Mouse (Mus musculus): ENCODE measurements around the gene Ier2. TPM values are rescaled to one million over a fixed set of nuclear protein-coding genes. Genes with fewer than 3 reads are reported as not detected.

Gene Ier2
- polyA plus RNA-seq (2015; fragmentation: Nextera tagmentation; extraction: Ambion mirVana) = 13.0 and 16.3 TPM in 2 replicates

DNA sequence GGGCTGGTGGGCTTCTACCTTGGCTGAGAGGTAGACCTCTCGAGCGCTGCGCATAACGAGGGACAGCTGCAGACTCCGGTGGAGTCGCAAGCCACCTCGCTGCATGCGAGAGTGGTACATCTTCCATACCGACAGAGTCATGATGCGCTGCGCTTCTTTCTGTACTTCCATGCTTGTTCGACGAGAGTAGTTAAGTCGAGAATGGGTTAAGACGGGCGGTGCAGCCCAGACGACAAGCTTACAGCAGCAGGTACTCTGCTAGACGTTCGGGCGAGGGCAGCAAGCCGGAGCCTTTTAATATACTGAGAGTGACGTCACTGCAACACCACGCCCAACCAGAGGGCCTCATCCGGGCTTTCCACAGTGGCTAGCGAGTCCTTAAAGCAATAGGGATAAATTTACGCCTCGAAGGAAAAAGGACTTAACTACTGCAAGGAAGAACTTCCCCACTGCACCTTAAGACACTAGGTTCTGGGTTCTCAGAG lies at the start of gene Ier2:
TSS of gene Ier2 (minus strand) at position 272 of the 485 bp plus-strand sequence.
- no peaks in the 10 kb centered on the region for H3K9me3 ChIP-seq (replicated peaks; ENCODE audit: control insufficient read depth, low read length, poor library complexity, severe bottlenecking)
- peak within 1 kb of the TSS; percentile 63 for H3K4me3 ChIP-seq (ENCODE audit: low read depth, low read length)
- peak within 1 kb of the TSS; percentile 74 for H3K9ac ChIP-seq (ENCODE audit: low read depth, low read length)
- peak; percentile 69 for ATAC-seq
- no peaks in the 10 kb centered on the region for H3K36me3 ChIP-seq (ENCODE audit: control insufficient read depth, insufficient read depth, low read length)
- H3K4me1 ChIP-seq (ENCODE audit: control insufficient read depth, insufficient read depth, low read length) = peaks cover 39% of the 10 kb centered on the region
- H3K4me2 ChIP-seq (ENCODE audit: low read length) = peak within 1 kb of the TSS; percentile 87
- peaks cover 2% of the 10 kb centered on the region; the same call in 1 of the 2 replicates for H3K27me3 ChIP-seq (ENCODE audit: control insufficient read depth, insufficient read depth, low read depth, low read length)
- H3K27ac ChIP-seq (ENCODE audit: low read length) = peak within 1 kb of the TSS; percentile 89
- WGBS = under 1% methylated on average over 27 of the region's 27 CpGs

DNA sequence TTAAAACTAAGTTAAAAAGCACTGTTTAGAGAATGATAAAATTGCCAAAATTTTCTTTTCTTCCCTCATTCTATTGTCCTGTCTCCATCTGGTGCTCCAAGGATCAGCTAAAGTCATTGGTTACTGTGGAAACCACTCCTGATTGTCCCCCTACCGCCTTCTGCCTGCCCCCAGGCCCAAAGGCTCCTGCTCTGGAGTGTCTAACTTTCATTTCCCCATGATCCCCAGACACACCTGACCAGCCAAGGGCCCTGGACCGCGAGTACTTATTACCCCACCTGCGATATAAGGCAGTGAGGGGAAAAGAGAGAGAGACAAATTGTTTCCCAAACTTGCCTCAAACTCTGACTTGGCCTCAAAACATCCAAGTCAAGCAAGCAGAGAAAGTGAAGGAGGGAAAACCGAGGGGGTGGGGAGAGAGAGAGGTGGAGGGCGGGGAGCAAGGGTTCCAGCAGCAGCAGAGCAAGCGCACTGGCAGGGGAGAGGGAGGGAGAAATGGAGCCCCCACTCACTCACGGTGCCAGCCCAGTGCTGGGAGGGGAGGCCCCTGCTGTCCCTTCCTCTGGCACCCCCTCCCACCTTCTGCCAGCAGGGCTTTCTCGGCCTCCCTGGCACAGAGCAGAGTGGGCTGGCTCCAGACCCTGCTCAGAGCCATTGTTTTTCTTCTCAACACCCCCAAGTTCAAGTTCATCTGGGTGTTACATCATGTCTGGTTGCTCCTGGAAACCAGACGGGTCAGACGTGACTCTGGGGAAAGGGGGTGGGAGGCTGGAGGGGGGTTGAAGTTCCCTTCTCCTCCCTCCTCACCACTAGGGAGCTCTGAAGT lies 49.5 kb upstream of the Ier2 start:
- no peaks in the 10 kb centered on the region for H3K36me3 ChIP-seq (ENCODE audit: control insufficient read depth, insufficient read depth, low read length)
- H3K27me3 ChIP-seq (ENCODE audit: control insufficient read depth, insufficient read depth, low read depth, low read length) = peaks cover 7% of the 10 kb centered on the region
- H3K27ac ChIP-seq (ENCODE audit: low read length) = peak overlapping the region; percentile 66
- no peak overlapping the region for H3K4me3 ChIP-seq (ENCODE audit: low read depth, low read length)
- ATAC-seq = peak; percentile 71
- no peaks in the 10 kb centered on the region for H3K9me3 ChIP-seq (replicated peaks; ENCODE audit: control insufficient read depth, low read length, poor library complexity, severe bottlenecking)
- H3K9ac ChIP-seq (ENCODE audit: low read depth, low read length) = no peak overlapping the region
- H3K4me1 ChIP-seq (ENCODE audit: control insufficient read depth, insufficient read depth, low read length) = peaks cover 29% of the 10 kb centered on the region
- no peak overlapping the region for H3K4me2 ChIP-seq (ENCODE audit: low read length)
- WGBS = 17% methylated on average over 11 of the region's 11 CpGs

DNA sequence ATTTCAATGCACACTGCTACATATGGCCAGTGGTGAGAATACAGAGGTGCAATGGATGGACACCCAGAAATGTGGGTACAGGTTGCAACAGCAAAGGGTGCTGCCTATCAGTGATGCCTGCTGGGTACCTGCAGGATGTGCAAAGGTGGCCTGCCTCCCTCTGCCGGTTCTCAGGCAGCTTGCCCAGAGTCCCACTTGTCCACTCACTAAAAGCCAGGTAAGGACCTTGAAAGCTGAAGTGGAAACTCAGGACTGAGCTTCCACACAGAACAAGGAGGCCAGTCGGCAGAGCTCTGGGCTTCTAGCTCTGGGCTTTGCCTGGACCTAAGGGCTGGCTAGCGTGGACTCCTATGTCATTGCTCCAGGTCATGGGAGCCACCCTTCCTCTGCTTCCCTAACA lies 48.7 kb upstream of the Ier2 start:
- peaks cover 8% of the 10 kb centered on the region for H3K27me3 ChIP-seq (ENCODE audit: control insufficient read depth, insufficient read depth, low read depth, low read length)
- H3K9me3 ChIP-seq (replicated peaks; ENCODE audit: control insufficient read depth, low read length, poor library complexity, severe bottlenecking) = no peaks in the 10 kb centered on the region
- 38% methylated on average over 3 of the region's 3 CpGs for WGBS
- H3K36me3 ChIP-seq (ENCODE audit: control insufficient read depth, insufficient read depth, low read length) = no peaks in the 10 kb centered on the region
- peaks cover 34% of the 10 kb centered on the region for H3K4me1 ChIP-seq (ENCODE audit: control insufficient read depth, insufficient read depth, low read length)
- ATAC-seq = no peak
- peak overlapping the region; percentile 18; the same call in 1 of the 2 replicates for H3K9ac ChIP-seq (ENCODE audit: low read depth, low read length)
- H3K4me2 ChIP-seq (ENCODE audit: low read length) = no peak overlapping the region
- peak overlapping the region; percentile 66 for H3K27ac ChIP-seq (ENCODE audit: low read length)
- H3K4me3 ChIP-seq (ENCODE audit: low read depth, low read length) = no peak overlapping the region

DNA sequence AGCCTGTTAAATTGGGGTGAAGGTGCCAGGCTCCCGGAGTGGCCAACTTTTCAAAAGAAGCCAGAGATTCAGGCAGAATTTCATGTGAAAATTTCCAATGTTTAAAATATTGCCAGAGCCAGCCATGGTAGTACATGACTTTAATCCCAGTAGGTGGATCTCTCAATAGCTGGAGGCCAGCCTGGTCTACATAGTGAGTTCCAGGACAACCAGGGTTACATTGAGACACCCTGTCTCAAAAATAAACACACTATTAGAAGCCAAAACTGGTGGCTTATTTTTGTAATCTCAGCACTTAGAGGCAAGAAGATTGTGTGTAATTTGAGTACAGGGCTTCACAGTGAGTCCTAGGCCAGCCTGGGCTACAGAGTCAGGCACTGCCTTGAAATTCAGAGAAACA lies 47.3 kb upstream of the Ier2 start:
- Histone ChIP-seq H3K27me3 (ENCODE audit: control insufficient read depth, insufficient read depth, low read depth, low read length) (peaks cover 9% of the 10 kb centered on the region), H3K4me3 (ENCODE audit: low read depth, low read length) (no peak overlapping the region), H3K9me3 (replicated peaks; ENCODE audit: control insufficient read depth, low read length, poor library complexity, severe bottlenecking) (no peaks in the 10 kb centered on the region), H3K9ac (ENCODE audit: low read depth, low read length) (no peak overlapping the region), H3K36me3 (ENCODE audit: control insufficient read depth, insufficient read depth, low read length) (no peaks in the 10 kb centered on the region), H3K4me2 (ENCODE audit: low read length) (no peak overlapping the region), H3K27ac (ENCODE audit: low read length) (peak overlapping the region; percentile 23), H3K4me1 (ENCODE audit: control insufficient read depth, insufficient read depth, low read length) (peaks cover 31% of the 10 kb centered on the region)
- 96% methylated on average over 1 of the region's 1 CpGs for WGBS
- no peak for ATAC-seq

DNA sequence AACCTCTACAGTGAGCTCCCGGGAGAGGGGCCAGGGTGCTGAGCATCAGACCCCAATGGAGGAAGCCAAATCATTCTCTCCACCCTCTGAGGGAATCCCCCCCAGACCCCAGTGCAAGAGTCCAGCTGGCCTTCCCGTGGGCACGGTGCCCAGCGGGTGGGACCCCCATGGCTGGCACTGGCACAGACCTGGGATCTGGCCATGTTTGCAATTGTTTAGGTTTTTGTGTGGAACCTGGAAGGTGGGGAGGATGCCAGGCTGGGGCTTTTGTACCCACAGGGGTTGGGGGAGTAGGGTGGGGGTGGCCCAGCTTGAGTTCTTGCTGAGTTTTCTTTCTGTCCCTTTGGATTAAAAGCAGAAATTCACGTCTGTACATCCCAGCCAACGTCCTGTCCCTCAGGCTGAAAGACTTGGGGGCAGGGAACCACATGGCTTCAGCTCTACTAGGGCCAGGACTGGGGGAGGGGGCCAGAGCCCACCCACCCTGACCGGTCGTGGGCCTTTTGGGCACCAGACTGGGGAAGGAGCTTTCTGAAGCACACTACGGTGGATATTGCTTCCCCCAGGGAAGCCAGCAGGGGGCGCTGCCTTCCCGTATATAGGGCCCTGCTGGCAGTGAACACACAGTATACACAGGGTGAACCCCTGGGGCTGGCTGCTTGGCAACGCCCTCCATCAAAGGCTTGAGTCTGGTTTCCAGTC lies 46.3 kb upstream of the Ier2 start:
- no peaks in the 10 kb centered on the region for H3K36me3 ChIP-seq (ENCODE audit: control insufficient read depth, insufficient read depth, low read length)
- 5% methylated on average over 12 of the region's 12 CpGs for WGBS
- peak; percentile 85 for ATAC-seq
- peaks cover 11% of the 10 kb centered on the region for H3K27me3 ChIP-seq (ENCODE audit: control insufficient read depth, insufficient read depth, low read depth, low read length)
- H3K9ac ChIP-seq (ENCODE audit: low read depth, low read length) = no peak overlapping the region
- no peak overlapping the region for H3K4me2 ChIP-seq (ENCODE audit: low read length)
- no peaks in the 10 kb centered on the region for H3K9me3 ChIP-seq (replicated peaks; ENCODE audit: control insufficient read depth, low read length, poor library complexity, severe bottlenecking)
- H3K27ac ChIP-seq (ENCODE audit: low read length) = peak overlapping the region; percentile 23
- H3K4me1 ChIP-seq (ENCODE audit: control insufficient read depth, insufficient read depth, low read length) = peaks cover 28% of the 10 kb centered on the region
- H3K4me3 ChIP-seq (ENCODE audit: low read depth, low read length) = no peak overlapping the region

DNA sequence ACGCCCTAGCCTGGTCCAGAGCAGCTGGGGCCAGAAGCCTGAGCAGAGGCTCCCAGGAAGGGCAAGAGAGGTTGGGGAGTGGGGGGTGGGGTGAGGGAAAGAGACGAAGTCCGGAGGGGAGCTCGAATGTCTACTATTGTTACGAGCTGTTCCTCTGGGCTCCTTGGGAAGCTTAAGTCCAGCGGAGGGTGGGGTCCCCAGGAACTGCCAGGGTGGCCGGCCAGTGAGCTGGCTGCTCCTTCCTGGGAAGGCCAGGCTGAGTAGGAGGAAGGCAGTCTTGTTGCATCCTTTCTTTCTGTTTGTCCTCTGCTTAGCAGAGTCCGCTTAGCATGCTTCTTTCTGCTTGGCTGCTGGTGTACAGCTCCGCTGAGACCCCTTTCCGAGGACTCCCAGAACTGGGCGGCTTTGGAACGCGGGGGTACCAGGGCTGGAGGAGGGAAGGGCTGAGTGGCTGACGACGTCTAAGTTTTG lies 45.5 kb upstream of the Ier2 start:
- no peak overlapping the region for H3K4me3 ChIP-seq (ENCODE audit: low read depth, low read length)
- H3K36me3 ChIP-seq (ENCODE audit: control insufficient read depth, insufficient read depth, low read length) = no peaks in the 10 kb centered on the region
- H3K9ac ChIP-seq (ENCODE audit: low read depth, low read length) = no peak overlapping the region
- peaks cover 26% of the 10 kb centered on the region for H3K4me1 ChIP-seq (ENCODE audit: control insufficient read depth, insufficient read depth, low read length)
- H3K4me2 ChIP-seq (ENCODE audit: low read length) = peak overlapping the region; percentile 29; the same call in 1 of the 2 replicates
- ATAC-seq = no peak
- peaks cover 19% of the 10 kb centered on the region for H3K27me3 ChIP-seq (ENCODE audit: control insufficient read depth, insufficient read depth, low read depth, low read length)
- 9% methylated on average over 15 of the region's 15 CpGs for WGBS
- peak overlapping the region; percentile 68 for H3K27ac ChIP-seq (ENCODE audit: low read length)
- H3K9me3 ChIP-seq (replicated peaks; ENCODE audit: control insufficient read depth, low read length, poor library complexity, severe bottlenecking) = no peaks in the 10 kb centered on the region

DNA sequence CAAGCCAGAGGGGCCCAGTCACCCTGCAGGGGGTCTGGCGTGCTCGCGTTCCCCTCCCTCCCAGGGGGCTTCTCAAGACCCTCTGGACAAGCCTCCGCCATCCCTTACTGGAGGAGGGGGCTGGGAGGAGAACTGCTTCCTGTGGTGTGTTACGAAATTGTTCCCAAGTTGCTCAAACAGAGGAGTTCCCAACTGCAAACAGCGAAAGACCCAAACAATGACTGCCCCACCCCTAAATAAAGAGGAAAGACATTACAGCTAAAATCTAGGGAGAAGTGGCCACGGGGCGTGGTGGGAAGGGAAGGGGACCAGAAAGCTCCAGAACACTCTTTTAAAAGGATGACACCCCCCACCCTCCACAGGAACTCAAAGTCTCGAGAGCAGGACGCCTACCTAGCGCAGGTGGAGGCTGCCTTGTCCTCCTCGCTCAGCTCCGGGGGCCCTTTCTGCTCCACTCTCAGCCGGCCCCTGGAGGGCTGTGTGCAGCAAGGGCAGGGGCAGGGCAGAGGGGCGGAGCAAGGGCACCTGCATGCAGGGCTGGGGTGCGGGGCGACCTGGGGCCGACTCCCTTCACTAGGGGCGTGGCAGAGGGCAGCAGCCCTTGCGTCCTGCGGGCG lies 44.7 kb upstream of the Ier2 start:
- H3K27me3 ChIP-seq (ENCODE audit: control insufficient read depth, insufficient read depth, low read depth, low read length) = peaks cover 27% of the 10 kb centered on the region
- WGBS = 11% methylated on average over 22 of the region's 22 CpGs
- ATAC-seq = no peak
- H3K4me2 ChIP-seq (ENCODE audit: low read length) = peak overlapping the region; percentile 29
- peaks cover 26% of the 10 kb centered on the region for H3K4me1 ChIP-seq (ENCODE audit: control insufficient read depth, insufficient read depth, low read length)
- peak overlapping the region; percentile 42; the same call in 1 of the 2 replicates for H3K9ac ChIP-seq (ENCODE audit: low read depth, low read length)
- no peaks in the 10 kb centered on the region for H3K36me3 ChIP-seq (ENCODE audit: control insufficient read depth, insufficient read depth, low read length)
- H3K27ac ChIP-seq (ENCODE audit: low read length) = peak overlapping the region; percentile 68
- H3K9me3 ChIP-seq (replicated peaks; ENCODE audit: control insufficient read depth, low read length, poor library complexity, severe bottlenecking) = no peaks in the 10 kb centered on the region
- H3K4me3 ChIP-seq (ENCODE audit: low read depth, low read length) = peak overlapping the region; percentile 20; the same call in 1 of the 2 replicates

DNA sequence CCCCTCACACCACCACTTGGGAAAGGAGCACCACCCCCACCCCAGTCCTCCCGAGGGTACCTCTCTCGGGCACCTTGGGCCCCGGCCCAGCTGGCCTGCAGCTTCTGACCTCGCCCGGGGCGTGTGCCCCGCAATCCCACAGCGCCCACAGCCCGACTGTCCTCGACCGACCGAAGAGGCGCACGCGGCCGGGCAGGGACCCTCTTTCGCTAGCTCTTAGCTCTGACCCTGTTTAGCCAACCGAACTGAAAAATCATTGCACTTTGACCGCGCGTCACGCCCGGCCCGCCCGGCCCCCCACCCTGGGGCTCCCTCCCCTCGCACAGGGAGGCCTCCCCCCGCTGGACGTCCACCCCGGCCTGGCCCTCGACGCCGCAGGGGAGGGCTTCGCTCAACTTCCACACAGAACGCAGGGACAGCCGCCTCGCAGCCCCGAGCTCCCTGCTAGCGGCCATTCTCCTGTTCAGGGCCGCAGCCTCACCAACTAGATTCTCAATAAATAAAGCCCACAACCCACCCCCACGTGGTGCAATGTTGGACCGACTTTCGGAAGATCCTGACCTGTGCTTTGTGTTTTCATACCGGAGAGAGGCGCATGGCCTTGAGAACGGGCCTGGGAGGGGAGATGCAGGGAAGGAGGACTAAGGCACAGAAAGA lies 44.1 kb upstream of the Ier2 start:
- Histone ChIP-seq H3K27ac (ENCODE audit: low read length) (peak overlapping the region; percentile 68), H3K36me3 (ENCODE audit: control insufficient read depth, insufficient read depth, low read length) (no peaks in the 10 kb centered on the region), H3K9me3 (replicated peaks; ENCODE audit: control insufficient read depth, low read length, poor library complexity, severe bottlenecking) (no peaks in the 10 kb centered on the region), H3K4me2 (ENCODE audit: low read length) (peak overlapping the region; percentile 29), H3K4me3 (ENCODE audit: low read depth, low read length) (peak overlapping the region; percentile 20), H3K4me1 (ENCODE audit: control insufficient read depth, insufficient read depth, low read length) (peaks cover 24% of the 10 kb centered on the region), H3K27me3 (ENCODE audit: control insufficient read depth, insufficient read depth, low read depth, low read length) (peaks cover 33% of the 10 kb centered on the region), H3K9ac (ENCODE audit: low read depth, low read length) (peak overlapping the region; percentile 42; the same call in 1 of the 2 replicates)
- WGBS = 3% methylated on average over 45 of the region's 45 CpGs
- ATAC-seq = no peak

All from midbrain, embryonic 16.5 days (tissue).